Mouse (Mus musculus): Measurements from ENCODE around the gene Fam189a2.

Fam189a2 gene

DNA sequence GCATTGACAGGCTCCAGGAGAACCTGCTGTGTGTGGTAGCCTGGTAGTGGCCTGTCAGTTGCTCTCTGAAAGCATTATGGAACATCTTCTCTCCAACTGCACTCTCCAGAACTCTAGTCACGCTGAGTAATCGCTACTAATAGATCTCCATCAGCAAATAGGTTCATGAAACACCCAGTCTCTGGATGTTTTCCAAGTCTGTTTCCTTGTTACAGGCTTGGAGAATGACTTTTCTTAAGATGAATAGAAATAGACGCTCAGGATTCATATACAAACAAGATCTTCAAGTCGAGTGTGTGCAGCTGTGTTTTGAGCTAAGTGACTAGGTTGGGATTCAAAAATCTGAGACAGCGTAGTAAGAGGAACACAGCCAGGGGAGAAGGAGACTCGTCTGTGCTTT, 106.8 kb downstream of the Fam189a2 start:
- POLR2A ChIA-PET: interaction anchor here in 1 of 4 experiments (0.5 kb wide), 1 partner anchor 606 kb away, joined by 3 read pairs; no protein-coding TSS in a partner anchor
- CTCF ChIA-PET: no interaction called here
